Mouse (Mus musculus): Measurements from ENCODE around the gene Slc9a5. TPM values are rescaled to one million over a fixed set of nuclear protein-coding genes. Genes with fewer than 3 reads are reported as not detected.
A peak's percentile ranks its signal among the peaks of the same experiment; 100 is the strongest.

Slc9a5 gene
- polyA plus RNA-seq, 1 experiment: 3.0 TPM

DNA sequence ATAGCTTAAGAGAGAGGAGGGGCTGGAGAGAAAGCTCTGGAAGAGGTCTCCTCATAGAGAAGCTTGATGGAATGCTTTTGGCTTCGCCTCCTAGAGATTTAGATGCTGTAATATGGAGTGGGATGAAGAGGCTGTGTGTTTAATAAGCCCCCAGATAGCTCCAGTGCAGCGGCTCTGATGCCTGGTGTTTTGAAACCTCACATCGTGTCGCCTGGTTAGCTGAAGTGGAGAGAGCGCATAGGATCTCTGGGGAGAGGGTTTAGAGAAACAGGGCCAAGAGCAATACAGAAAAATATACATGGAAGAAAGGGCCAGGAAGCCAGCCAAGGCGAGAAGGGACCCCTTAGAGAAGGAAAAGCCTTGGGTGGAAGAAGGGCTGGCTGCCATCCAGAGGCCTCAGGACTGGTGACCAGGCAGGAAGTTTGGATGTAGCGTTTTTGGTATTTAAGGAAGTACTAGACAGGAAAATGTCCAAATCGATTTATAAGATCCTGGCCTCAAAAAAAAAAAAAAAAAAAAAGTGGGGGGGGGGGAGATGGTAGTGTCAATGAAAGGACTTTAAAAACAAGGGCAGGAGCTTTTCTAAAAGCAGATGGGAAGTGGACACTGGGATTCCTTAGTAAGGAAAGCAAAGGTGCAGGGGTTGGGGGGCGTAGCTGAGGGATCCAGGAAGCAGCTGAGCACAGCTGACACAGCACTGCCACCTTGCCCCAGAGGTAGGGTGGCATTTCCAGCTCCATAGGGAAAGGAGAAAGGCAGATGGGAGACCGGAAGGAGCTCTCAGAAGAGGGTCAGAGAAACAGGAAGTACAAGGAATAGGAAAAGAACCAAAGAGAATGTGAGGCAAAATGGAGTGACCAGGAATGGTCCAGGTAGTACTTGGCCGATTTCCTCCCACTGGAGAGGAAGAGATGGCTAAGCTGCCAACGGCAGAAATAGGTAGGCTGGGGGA lies 13.4 kb downstream of the Slc9a5 start:
- DNase-seq (ENCODE audit: low read depth in 1 of 2, low spot score in 2 of 2): no peak
- WGBS: 62% methylated on average over 12 of the region's 12 CpGs
- Histone ChIP-seq H3K27ac (ENCODE audit: insufficient read depth, low read length) (no peak overlapping the region), H3K4me1 (ENCODE audit: control insufficient read depth, insufficient read depth, insufficient read length) (no peaks in the 10 kb centered on the region), H3K27me3 (ENCODE audit: control insufficient read depth, insufficient read depth, low read length) (no peaks in the 10 kb centered on the region), H3K36me3 (ENCODE audit: control insufficient read depth, insufficient read depth, low read length) (no peaks in the 10 kb centered on the region), H3K4me3 (ENCODE audit: extremely low read depth, insufficient read depth, insufficient read length) (no peak overlapping the region)
- TF ChIP-seq CTCF (IDR thresholded peaks at IDR 0.05; ENCODE audit: extremely low read depth, insufficient read depth, insufficient read length, insufficient replicate concordance) (no peak), POLR2A (IDR thresholded peaks at IDR 0.05; ENCODE audit: low read depth, low read length) (no peak)

DNA sequence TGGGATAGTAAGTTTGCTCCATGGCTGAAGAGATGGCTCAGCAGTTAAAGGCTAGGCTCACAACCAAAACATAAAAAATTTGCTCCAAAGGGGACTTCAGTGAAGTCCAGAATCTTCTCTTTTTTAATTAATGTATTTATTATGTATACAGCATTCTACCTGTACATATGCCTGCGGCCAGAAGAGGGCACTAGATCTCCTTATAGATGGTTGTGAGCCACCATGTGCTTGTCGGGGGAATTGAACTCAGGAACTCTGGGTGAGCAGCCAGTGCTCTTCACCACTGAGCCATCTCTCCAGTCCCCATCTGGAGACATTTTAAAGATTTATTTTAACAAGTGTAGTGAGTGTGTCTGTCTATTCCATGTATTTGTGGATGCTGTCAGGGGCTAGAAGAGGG lies 18.5 kb downstream of the Slc9a5 start:
- H3K4me1 ChIP-seq (ENCODE audit: control insufficient read depth, insufficient read depth, insufficient read length): no peaks in the 10 kb centered on the region
- no peak overlapping the region for H3K4me3 ChIP-seq (ENCODE audit: extremely low read depth, insufficient read depth, insufficient read length)
- WGBS: 68% methylated on average over 2 of the region's 2 CpGs
- TF ChIP-seq POLR2A (IDR thresholded peaks at IDR 0.05; ENCODE audit: low read depth, low read length): no peak
- no peak for TF ChIP-seq CTCF (IDR thresholded peaks at IDR 0.05; ENCODE audit: extremely low read depth, insufficient read depth, insufficient read length, insufficient replicate concordance)
- DNase-seq (ENCODE audit: low read depth in 1 of 2, low spot score in 2 of 2): no peak
- no peaks in the 10 kb centered on the region for H3K27me3 ChIP-seq (ENCODE audit: control insufficient read depth, insufficient read depth, low read length)
- H3K27ac ChIP-seq (ENCODE audit: insufficient read depth, low read length): no peak overlapping the region
- H3K36me3 ChIP-seq (ENCODE audit: control insufficient read depth, insufficient read depth, low read length): no peaks in the 10 kb centered on the region

GRCm38 (mm10) chr8:105372473-105372872 lies 23.8 kb downstream of the Slc9a5 start:
- no peak overlapping the region for H3K27ac ChIP-seq (ENCODE audit: insufficient read depth, low read length)
- TF ChIP-seq CTCF (IDR thresholded peaks at IDR 0.05; ENCODE audit: extremely low read depth, insufficient read depth, insufficient read length, insufficient replicate concordance) (no peak), POLR2A (IDR thresholded peaks at IDR 0.05; ENCODE audit: low read depth, low read length) (no peak)
- H3K27me3 ChIP-seq (ENCODE audit: control insufficient read depth, insufficient read depth, low read length): no peaks in the 10 kb centered on the region
- H3K36me3 ChIP-seq (ENCODE audit: control insufficient read depth, insufficient read depth, low read length): no peaks in the 10 kb centered on the region
- no peak overlapping the region for H3K4me3 ChIP-seq (ENCODE audit: extremely low read depth, insufficient read depth, insufficient read length)
- no peak for DNase-seq (ENCODE audit: low read depth in 1 of 2, low spot score in 2 of 2)
- WGBS: 91% methylated on average over 9 of the region's 9 CpGs
- no peaks in the 10 kb centered on the region for H3K4me1 ChIP-seq (ENCODE audit: control insufficient read depth, insufficient read depth, insufficient read length)

DNA sequence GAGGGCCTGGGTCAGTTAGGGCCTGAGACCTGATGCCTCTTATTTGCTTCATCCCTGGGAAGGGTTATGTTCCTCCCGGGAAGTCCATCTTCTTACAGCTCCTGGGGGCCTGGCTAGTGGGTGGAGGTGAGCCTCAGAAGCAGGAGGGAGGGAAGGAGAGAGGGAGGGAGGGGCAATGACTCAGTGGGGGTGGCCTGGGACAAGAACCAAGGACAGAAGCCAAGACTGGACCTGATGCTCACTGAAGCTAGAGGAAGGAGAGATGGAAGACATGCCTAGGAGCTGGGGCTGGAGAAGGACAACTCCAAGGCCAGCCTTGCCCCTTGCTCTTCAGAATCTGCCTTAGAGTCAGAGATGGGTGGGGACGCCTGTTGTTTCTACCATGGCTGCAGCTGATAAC lies 24.4 kb downstream of the Slc9a5 start, which contains the start of gene Plekhg4:
Plekhg4 (plus strand) TSS at position 243 of the 400 bp plus-strand sequence.
- Histone ChIP-seq H3K27ac (ENCODE audit: insufficient read depth, low read length) (no peak within 1 kb of the TSS), H3K36me3 (ENCODE audit: control insufficient read depth, insufficient read depth, low read length) (no peaks in the 10 kb centered on the region), H3K27me3 (ENCODE audit: control insufficient read depth, insufficient read depth, low read length) (no peaks in the 10 kb centered on the region), H3K4me3 (ENCODE audit: extremely low read depth, insufficient read depth, insufficient read length) (no peak within 1 kb of the TSS), H3K4me1 (ENCODE audit: control insufficient read depth, insufficient read depth, insufficient read length) (no peaks in the 10 kb centered on the region)
- WGBS: 67% methylated on average over 2 of the region's 2 CpGs
- DNase-seq (ENCODE audit: low read depth in 1 of 2, low spot score in 2 of 2): no peak
- TF ChIP-seq POLR2A (IDR thresholded peaks at IDR 0.05; ENCODE audit: low read depth, low read length) (no peak), CTCF (IDR thresholded peaks at IDR 0.05; ENCODE audit: extremely low read depth, insufficient read depth, insufficient read length, insufficient replicate concordance) (no peak)

DNA sequence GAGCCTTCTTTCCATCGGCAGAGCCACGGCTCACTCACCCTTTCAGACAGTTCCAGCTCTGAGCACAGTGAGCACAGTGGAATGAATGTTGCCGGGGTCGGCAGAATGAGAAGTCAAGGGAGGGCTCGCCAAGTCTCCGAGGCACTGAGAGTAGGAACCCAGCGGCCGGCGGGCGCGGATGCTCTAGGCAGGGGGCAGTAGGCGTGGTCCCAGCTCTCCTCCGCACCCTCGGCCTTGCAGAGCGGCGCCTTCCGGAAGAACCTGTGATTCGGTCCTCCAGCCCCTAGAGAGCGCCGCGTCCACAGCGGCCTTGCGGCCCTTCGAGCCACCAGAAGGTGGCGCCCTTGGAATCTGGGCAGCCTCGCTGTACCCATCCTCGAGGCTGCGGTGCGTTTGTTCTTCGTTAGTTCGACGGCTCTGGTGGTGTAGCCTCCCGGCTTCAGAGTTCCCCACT lies 25.9 kb downstream of the Slc9a5 start:
- Histone ChIP-seq H3K4me3 (ENCODE audit: extremely low read depth, insufficient read depth, insufficient read length) (no peak overlapping the region), H3K27me3 (ENCODE audit: control insufficient read depth, insufficient read depth, low read length) (no peaks in the 10 kb centered on the region)
- WGBS: 51% methylated on average over 33 of the region's 33 CpGs

GRCm38 (mm10) chr8:105378673-105379072 lies 30.0 kb downstream of the Slc9a5 start:
- TF ChIP-seq CTCF (IDR thresholded peaks at IDR 0.05; ENCODE audit: extremely low read depth, insufficient read depth, insufficient read length, insufficient replicate concordance) (no peak), POLR2A (IDR thresholded peaks at IDR 0.05; ENCODE audit: low read depth, low read length) (no peak)
- DNase-seq (ENCODE audit: low read depth in 1 of 2, low spot score in 2 of 2): no peak

More for the DNA sequence above, 25.9 kb downstream of the Slc9a5 start:
- no peaks in the 10 kb centered on the region for H3K4me1 ChIP-seq (ENCODE audit: control insufficient read depth, insufficient read depth, insufficient read length)
- DNase-seq (ENCODE audit: low read depth in 1 of 2, low spot score in 2 of 2): no peak
- no peak overlapping the region for H3K27ac ChIP-seq (ENCODE audit: insufficient read depth, low read length)
- no peaks in the 10 kb centered on the region for H3K36me3 ChIP-seq (ENCODE audit: control insufficient read depth, insufficient read depth, low read length)
- TF ChIP-seq CTCF (IDR thresholded peaks at IDR 0.05; ENCODE audit: extremely low read depth, insufficient read depth, insufficient read length, insufficient replicate concordance) (0 out of 2 replicates have a peak, but pooled peaks have one; percentile 12), POLR2A (IDR thresholded peaks at IDR 0.05; ENCODE audit: low read depth, low read length) (no peak)

DNA sequence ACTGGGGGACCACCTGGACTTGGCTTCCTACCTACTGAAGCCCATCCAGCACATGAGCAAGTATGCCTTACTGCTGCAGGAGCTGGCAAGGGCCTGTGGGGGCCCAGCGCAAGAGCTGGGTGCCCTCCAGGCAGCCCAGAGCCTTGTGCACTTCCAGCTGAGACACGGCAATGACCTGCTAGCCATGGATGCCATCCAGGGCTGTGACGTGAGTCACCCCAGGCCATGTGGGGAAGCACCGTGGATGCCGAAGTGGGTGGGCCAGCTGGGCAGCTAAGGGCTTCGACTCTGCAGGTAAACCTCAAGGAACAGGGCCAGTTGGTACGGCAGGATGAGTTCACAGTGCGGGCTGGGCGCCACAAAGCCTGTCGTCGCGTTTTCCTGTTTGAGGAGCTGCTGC lies 31.7 kb downstream of the Slc9a5 start:
- H3K36me3 ChIP-seq (ENCODE audit: control insufficient read depth, insufficient read depth, low read length): no peaks in the 10 kb centered on the region
- no peak overlapping the region for H3K27ac ChIP-seq (ENCODE audit: insufficient read depth, low read length)
- no peaks in the 10 kb centered on the region for H3K4me1 ChIP-seq (ENCODE audit: control insufficient read depth, insufficient read depth, insufficient read length)
- TF ChIP-seq CTCF (IDR thresholded peaks at IDR 0.05; ENCODE audit: extremely low read depth, insufficient read depth, insufficient read length, insufficient replicate concordance) (no peak), POLR2A (IDR thresholded peaks at IDR 0.05; ENCODE audit: low read depth, low read length) (no peak)
- DNase-seq (ENCODE audit: low read depth in 1 of 2, low spot score in 2 of 2): no peak
- no peaks in the 10 kb centered on the region for H3K27me3 ChIP-seq (ENCODE audit: control insufficient read depth, insufficient read depth, low read length)
- 78% methylated on average over 12 of the region's 12 CpGs for WGBS
- no peak overlapping the region for H3K4me3 ChIP-seq (ENCODE audit: extremely low read depth, insufficient read depth, insufficient read length)

More at GRCm38 (mm10) chr8:105378673-105379072, 30.0 kb downstream of the Slc9a5 start:
- no peak overlapping the region for H3K27ac ChIP-seq (ENCODE audit: insufficient read depth, low read length)
- no peaks in the 10 kb centered on the region for H3K27me3 ChIP-seq (ENCODE audit: control insufficient read depth, insufficient read depth, low read length)
- no peaks in the 10 kb centered on the region for H3K4me1 ChIP-seq (ENCODE audit: control insufficient read depth, insufficient read depth, insufficient read length)
- no peak overlapping the region for H3K4me3 ChIP-seq (ENCODE audit: extremely low read depth, insufficient read depth, insufficient read length)
- WGBS: 69% methylated on average over 19 of the region's 19 CpGs
- no peaks in the 10 kb centered on the region for H3K36me3 ChIP-seq (ENCODE audit: control insufficient read depth, insufficient read depth, low read length)

All from spleen, adult 2 months (tissue).